Mouse (Mus musculus) CH12.LX (cell line): ENCODE data around the gene Sds. TPM values are rescaled to one million over a fixed set of nuclear protein-coding genes. Genes with fewer than 3 reads are reported as not detected.
A peak's percentile ranks its signal among the peaks of the same experiment; 100 is the strongest.

ENCODE experiments used
- DNase-seq: peaks from one replicate; pipeline ENCODE4 v3.0.0-alpha.2; 2013; ENCODE audit errors: extremely low read depth
- H3K27ac ChIP-seq: 2 replicates; pipeline ENCODE4 v1.5.1; 2012; ENCODE audit warnings: low read depth, mild to moderate bottlenecking, control low read depth, moderate library complexity; ENCODE audit not compliant: insufficient read depth
- H3K27me3 ChIP-seq: replicated peaks from 2 replicates; pipeline ENCODE3; 2012; ENCODE audit warnings: inconsistent platforms
- H3K36me3 ChIP-seq, 2 experiments: replicated peaks in 1 of 2; 2 replicates each; pipeline versions ENCODE3 to v1.6.1; 2012; ENCODE audit warnings: inconsistent platforms in 1 of 2, low read length in 1 of 2, mild to moderate bottlenecking in 1 of 2, mixed read lengths in 1 of 2, moderate library complexity in 1 of 2; ENCODE audit not compliant: control insufficient read depth in 1 of 2, insufficient read depth in 1 of 2
- H3K4me1 ChIP-seq, 2 experiments: 2 replicates each; pipeline ENCODE4 v1.6.1; 2012; ENCODE audit warnings: inconsistent platforms in 1 of 2, moderate library complexity in 1 of 2; ENCODE audit not compliant: insufficient read depth in 2 of 2, control insufficient read depth in 1 of 2
- H3K4me2 ChIP-seq: 2 replicates; pipeline ENCODE4 v1.6.1; 2012; ENCODE audit warnings: low read depth, mild to moderate bottlenecking, control low read depth; ENCODE audit not compliant: poor library complexity, insufficient read depth, severe bottlenecking
- H3K4me3 ChIP-seq, 3 experiments: fragments of 150-350 bp in 1 of 3; sonication (generic) in 1 of 3; replicated peaks in 1 of 3; 2 replicates each; pipeline versions ENCODE3 to v1.5.1; 2011 to 2012; ENCODE audit warnings: low read depth in 2 of 3, low read length in 2 of 3, mild to moderate bottlenecking in 2 of 3, moderate library complexity in 2 of 3, control low read depth in 1 of 3, improper control_type of control experiment in 1 of 3, inconsistent platforms in 1 of 3, mixed read lengths in 1 of 3; ENCODE audit not compliant: poor library complexity in 1 of 3
- H3K79me2 ChIP-seq: replicated peaks from 2 replicates; pipeline ENCODE4 v1.6.1; 2012; ENCODE audit warnings: mild to moderate bottlenecking, moderate library complexity; ENCODE audit not compliant: control insufficient read depth, poor library complexity, insufficient read depth, severe bottlenecking; ENCODE audit errors: extremely low read depth
- H3K9ac ChIP-seq: 2 replicates; pipeline ENCODE4 v1.6.1; 2012; ENCODE audit warnings: low read depth, mild to moderate bottlenecking, control low read depth, moderate library complexity; ENCODE audit not compliant: insufficient read depth
- H3K9me3 ChIP-seq: replicated peaks from 2 replicates; pipeline ENCODE3; 2012; ENCODE audit warnings: low read length, inconsistent platforms, mixed read lengths
- BHLHE40 ChIP-seq: IDR thresholded peaks from 2 replicates; pipeline ENCODE4 v1.6.1; 2011; ENCODE audit warnings: mild to moderate bottlenecking, low read depth, low read length, improper control_type of control experiment
- CHD2 ChIP-seq: IDR thresholded peaks from 2 replicates; pipeline ENCODE4 v1.6.1; 2011; ENCODE audit warnings: low read length, improper control_type of control experiment
- CTCF ChIP-seq, 2 experiments: IDR thresholded peaks in 1 of 2; conservative IDR thresholded peaks in 1 of 2; 2 replicates each; pipeline ENCODE4 v1.5.1; 2011 to 2012; ENCODE audit warnings: low read depth in 2 of 2, low read length in 2 of 2, improper control_type of control experiment in 1 of 2, inconsistent platforms in 1 of 2, mild to moderate bottlenecking in 1 of 2, moderate library complexity in 1 of 2
- E2F4 ChIP-seq: IDR thresholded peaks from 2 replicates; pipeline ENCODE4 v1.6.1; 2011; ENCODE audit warnings: low read depth, low read length, improper control_type of control experiment; ENCODE audit not compliant: insufficient replicate concordance
- ELF1 ChIP-seq: IDR thresholded peaks from 2 replicates; pipeline ENCODE4 v1.6.1; 2014; ENCODE audit warnings: low read depth, mild to moderate bottlenecking, inconsistent platforms, low read length, improper control_type of control experiment
- ETS1 ChIP-seq: conservative IDR thresholded peaks from 2 replicates; pipeline ENCODE4 v1.6.1; 2012; ENCODE audit warnings: low read depth, mild to moderate bottlenecking, inconsistent platforms, low read length, improper control_type of control experiment, moderate library complexity
- GABPA ChIP-seq: IDR thresholded peaks from 2 replicates; pipeline ENCODE4 v1.6.1; 2012; ENCODE audit warnings: low read depth, low read length, improper control_type of control experiment, inconsistent platforms; ENCODE audit not compliant: insufficient replicate concordance
- HCFC1 ChIP-seq: IDR thresholded peaks from 2 replicates; pipeline ENCODE4 v1.6.1; 2012; ENCODE audit warnings: low read depth, mild to moderate bottlenecking, inconsistent platforms, low read length, improper control_type of control experiment
- IRF4 ChIP-seq: IDR thresholded peaks from 2 replicates; pipeline ENCODE4 v1.6.1; 2014; ENCODE audit warnings: low read depth, mild to moderate bottlenecking, inconsistent platforms, low read length, improper control_type of control experiment
- JUN ChIP-seq: IDR thresholded peaks from 2 replicates; pipeline ENCODE4 v1.6.1; 2011; ENCODE audit warnings: low read depth, mild to moderate bottlenecking, low read length, improper control_type of control experiment, moderate library complexity; ENCODE audit not compliant: insufficient read depth
- JUND ChIP-seq: conservative IDR thresholded peaks from 2 replicates; pipeline ENCODE4 v1.6.1; 2011; ENCODE audit warnings: low read depth, low read length, improper control_type of control experiment
- KAT2A ChIP-seq: IDR thresholded peaks from 2 replicates; pipeline ENCODE4 v1.6.1; 2012; ENCODE audit warnings: low read length, improper control_type of control experiment, inconsistent platforms; ENCODE audit not compliant: insufficient replicate concordance
- MAFK ChIP-seq: IDR thresholded peaks from 2 replicates; pipeline ENCODE4 v1.6.1; 2011; ENCODE audit warnings: low read length, improper control_type of control experiment; ENCODE audit not compliant: insufficient replicate concordance
- MAX ChIP-seq: IDR thresholded peaks from 2 replicates; pipeline ENCODE4 v1.6.1; 2011; ENCODE audit warnings: low read length, improper control_type of control experiment
- MAZ ChIP-seq: IDR thresholded peaks from 2 replicates; pipeline ENCODE4 v1.6.1; 2012; ENCODE audit warnings: low read depth, mild to moderate bottlenecking, inconsistent platforms, low read length, improper control_type of control experiment, moderate library complexity
- MEF2A ChIP-seq: IDR thresholded peaks from 2 replicates; pipeline ENCODE4 v1.6.1; 2014; ENCODE audit warnings: low read depth, mild to moderate bottlenecking, inconsistent platforms, low read length, improper control_type of control experiment, borderline replicate concordance
- MXI1 ChIP-seq: IDR thresholded peaks from 2 replicates; pipeline ENCODE4 v1.6.1; 2011; ENCODE audit warnings: mild to moderate bottlenecking, low read depth, low read length, improper control_type of control experiment
- MYC ChIP-seq: IDR thresholded peaks from 2 replicates; pipeline ENCODE4 v1.6.1; 2011; ENCODE audit warnings: low read depth, mild to moderate bottlenecking, improper control_type of control experiment, low read length
- NELFE ChIP-seq: IDR thresholded peaks from 2 replicates; pipeline ENCODE4 v1.6.1; 2011; ENCODE audit warnings: low read depth, low read length, improper control_type of control experiment
- PAX5 ChIP-seq: IDR thresholded peaks from 2 replicates; pipeline ENCODE4 v1.6.1; 2012; ENCODE audit warnings: low read length, inconsistent platforms, mixed read lengths
- POLR2AphosphoS2 ChIP-seq: IDR thresholded peaks from 2 replicates; pipeline ENCODE4 v1.6.1; 2011; ENCODE audit warnings: low read depth, low read length, improper control_type of control experiment
- RAD21 ChIP-seq: IDR thresholded peaks from 2 replicates; pipeline ENCODE4 v1.6.1; 2011; ENCODE audit warnings: low read depth, mild to moderate bottlenecking, low read length, improper control_type of control experiment, moderate library complexity
- SIN3A ChIP-seq: IDR thresholded peaks from 2 replicates; pipeline ENCODE4 v1.6.1; 2012; ENCODE audit warnings: low read length, improper control_type of control experiment, inconsistent platforms
- SMC3 ChIP-seq: IDR thresholded peaks from 2 replicates; pipeline ENCODE4 v1.6.1; 2011; ENCODE audit warnings: low read depth, low read length, improper control_type of control experiment
- TBP ChIP-seq: conservative IDR thresholded peaks from 2 replicates; pipeline ENCODE4 v1.6.1; 2011; ENCODE audit warnings: low read depth, low read length, improper control_type of control experiment
- TCF12 ChIP-seq: IDR thresholded peaks from 2 replicates; pipeline ENCODE4 v1.6.1; 2014; ENCODE audit warnings: low read depth, mild to moderate bottlenecking, inconsistent platforms, low read length, improper control_type of control experiment
- UBTF ChIP-seq: IDR thresholded peaks from 2 replicates; pipeline ENCODE4 v1.6.1; 2012; ENCODE audit warnings: low read depth, mild to moderate bottlenecking, inconsistent platforms, low read length, improper control_type of control experiment, moderate library complexity
- USF2 ChIP-seq: conservative IDR thresholded peaks from 2 replicates; pipeline ENCODE4 v1.6.1; 2011; ENCODE audit warnings: low read depth, low read length, improper control_type of control experiment
- ZC3H11A ChIP-seq: IDR thresholded peaks from 2 replicates; pipeline ENCODE4 v1.6.1; 2012; ENCODE audit warnings: low read depth, mild to moderate bottlenecking, inconsistent platforms, low read length, improper control_type of control experiment
- ZKSCAN1 ChIP-seq: IDR thresholded peaks from 2 replicates; pipeline ENCODE4 v1.6.1; 2012; ENCODE audit warnings: low read depth, inconsistent platforms, low read length, improper control_type of control experiment, borderline replicate concordance
- ZMIZ1 ChIP-seq: IDR thresholded peaks from 2 replicates; pipeline ENCODE4 v1.6.1; 2012; ENCODE audit warnings: low read depth, mild to moderate bottlenecking, inconsistent platforms, low read length, improper control_type of control experiment
- ZNF384 ChIP-seq: IDR thresholded peaks from 2 replicates; pipeline ENCODE4 v1.6.1; 2012; ENCODE audit warnings: low read depth, low read length, improper control_type of control experiment, inconsistent platforms
- dilution Hi-C: fragments of 300-500 bp; cut with MboI; formaldehyde crosslinking; loops from 2 replicates; pipeline ENCODE4 v1.14.3; 2020; ENCODE audit warnings: low sequenced_read_pairs; ENCODE audit not compliant: extremely low pct_unique_long_range_greater_than_20kb, extremely low pct_ligation_motif_present
- in situ Hi-C: fragments of 300-500 bp; cut with MboI; formaldehyde crosslinking; loops from 3 replicates; pipeline ENCODE4 v1.14.3; 2019; ENCODE audit warnings: low sequenced_read_pairs, low pct_ligation_motif_present, low pct_unique_long_range_greater_than_20kb, mixed read lengths
- polyA plus RNA-seq: library from polyadenylated mRNA; unstranded; fragments of >175 nt; gene quantifications from 2 replicates; pipeline ENCODE4 v1.2.1, GENCODE M21; 2012; ENCODE audit warnings: low read depth; ENCODE audit not compliant: insufficient read length
- total RNA-seq, 2 experiments: library from RNA; depleted of rRNA; stranded (reverse); fragments of 300-350 nt in 1 of 2; fragments of >200 nt in 1 of 2; gene quantifications; 2 replicates each; pipeline ENCODE4 v1.2.3; 2012 to 2014

Gene Sds
- total and polyA plus RNA-seq, 3 experiments: 0.76 TPM; not detected in 2

DNA sequence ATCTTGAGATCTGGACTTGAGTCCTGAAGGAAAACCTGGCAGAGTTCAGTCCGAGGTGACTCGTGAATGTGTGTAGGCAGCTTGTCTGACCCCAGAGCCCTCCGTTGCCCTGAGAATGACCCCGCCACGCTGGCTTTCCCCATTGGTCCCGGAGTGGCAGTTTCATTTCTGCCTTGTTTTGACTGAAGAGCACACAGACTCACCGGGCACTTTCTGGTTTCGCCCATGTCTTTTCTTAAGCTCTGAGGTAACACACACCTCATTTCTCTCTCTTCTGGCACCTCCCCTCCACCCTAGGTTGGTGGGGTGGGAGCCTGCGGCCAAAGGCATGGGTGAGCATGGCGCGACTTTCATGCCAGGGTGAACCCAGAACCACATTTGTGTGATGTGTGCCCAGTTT, 50.0 kb downstream of the Sds start:
- H3K79me2 ChIP-seq: no peaks in the 10 kb centered on the region
- H3K4me3 ChIP-seq: peak overlapping the region in 1 of 3 experiments; percentile 4
- dilution Hi-C loops: no loop called here
- H3K4me2 ChIP-seq: peak overlapping the region; percentile 38; the same call in 1 of the 2 replicates
- H3K36me3 ChIP-seq: peaks cover 21 to 76% of the 10 kb centered on the region in 2 experiments
- in situ Hi-C loops: no loop called here
- no peak overlapping the region for H3K27ac ChIP-seq
- no peaks in the 10 kb centered on the region for H3K27me3 ChIP-seq
- H3K4me1 ChIP-seq: peaks cover 6 to 20% of the 10 kb centered on the region in 2 experiments
- H3K9me3 ChIP-seq: peaks cover 6% of the 10 kb centered on the region
- no peak overlapping the region for H3K9ac ChIP-seq
- no peak for TF ChIP-seq ZNF384
- no peak for TF ChIP-seq MAZ
- 0 out of 2 replicates have a peak, but pooled peaks have one; percentile 8 for TF ChIP-seq MAFK
- no peak for TF ChIP-seq POLR2AphosphoS2
- TF ChIP-seq MXI1: peak; percentile 59; the same call in 1 of the 2 replicates
- TF ChIP-seq MEF2A: peak; percentile 72
- TF ChIP-seq USF2: no peak
- peak; percentile 62 for TF ChIP-seq ETS1
- TF ChIP-seq SIN3A: peak; percentile 45; the same call in 1 of the 2 replicates
- no peak for TF ChIP-seq GABPA
- TF ChIP-seq MYC: no peak
- TF ChIP-seq HCFC1: no peak
- no peak for TF ChIP-seq PAX5
- 0 out of 2 replicates have a peak, but pooled peaks have one; percentile 30 for TF ChIP-seq TBP
- 0 out of 2 replicates have a peak, but pooled peaks have one; percentile 44 for TF ChIP-seq BHLHE40
- no peak for TF ChIP-seq ZKSCAN1
- TF ChIP-seq IRF4: peak; percentile 73; the same call in 1 of the 2 replicates
- 0 out of 2 replicates have a peak, but pooled peaks have one; percentile 8 for TF ChIP-seq JUN
- no peak for TF ChIP-seq SMC3
- TF ChIP-seq TCF12: no peak; the same call in 1 of the 2 replicates
- no peak for TF ChIP-seq KAT2A
- no peak for TF ChIP-seq CTCF (conservative IDR thresholded peaks at IDR 0.05 in 1 of 2, IDR thresholded peaks at IDR 0.05 in 1 of 2; ENCODE audit: low read depth in 2 of 2, low read length in 2 of 2)
- TF ChIP-seq RAD21: no peak
- TF ChIP-seq NELFE: no peak
- no peak for TF ChIP-seq ZC3H11A
- no peak; the same call in 1 of the 2 replicates for TF ChIP-seq CHD2
- TF ChIP-seq E2F4: no peak
- TF ChIP-seq JUND: no peak
- TF ChIP-seq MAX: 0 out of 2 replicates have a peak, but pooled peaks have one; percentile 30
- no peak for TF ChIP-seq UBTF
- TF ChIP-seq ELF1: no peak
- TF ChIP-seq ZMIZ1: no peak
- peak; percentile 67 for DNase-seq
